Mouse (Mus musculus) hindbrain, embryonic 10.5 days (tissue): ENCODE data around the gene Cep164. TPM values are rescaled to one million over a fixed set of nuclear protein-coding genes. Genes with fewer than 3 reads are reported as not detected.

Experiments used
- DNase-seq: peaks from one replicate; pipeline ENCODE4 v3.0.0-alpha.2; 2017; ENCODE audit warnings: low spot score
- H3K27ac ChIP-seq: fragments of 300-500 bp; sonication (generic); 2 replicates; pipeline ENCODE4 v1.5.1; 2016; ENCODE audit warnings: mild to moderate bottlenecking, moderate library complexity
- H3K27me3 ChIP-seq: fragments of 300-500 bp; sonication (generic); 2 replicates; pipeline ENCODE4 v1.6.1; 2016; ENCODE audit warnings: mild to moderate bottlenecking; ENCODE audit not compliant: poor library complexity, insufficient read depth, severe bottlenecking
- H3K36me3 ChIP-seq: fragments of 300-500 bp; sonication (generic); 2 replicates; pipeline ENCODE4 v1.6.1; 2016; ENCODE audit warnings: mild to moderate bottlenecking, moderate library complexity
- H3K4me1 ChIP-seq: fragments of 300-500 bp; sonication (generic); replicated peaks from 2 replicates; pipeline ENCODE4 v1.6.1; 2016; ENCODE audit warnings: mild to moderate bottlenecking
- H3K4me3 ChIP-seq: fragments of 300-500 bp; sonication (generic); 2 replicates; pipeline ENCODE4 v1.5.1; 2016; ENCODE audit warnings: mild to moderate bottlenecking, moderate library complexity
- H3K9me3 ChIP-seq: fragments of 300-500 bp; sonication (generic); 2 replicates; pipeline ENCODE4 v1.6.1; 2016; ENCODE audit warnings: mild to moderate bottlenecking, moderate library complexity
- WGBS: fragments of 180-500 bp; shearing (Covaris S2); methylation state at CpG from one replicate; pipeline ENCODE4 v1.1.7; 2016; 5-methylcytosine and 5-hydroxymethylcytosine counted together
- polyA plus RNA-seq: library from polyadenylated mRNA; unstranded; fragments of >200 nt; fragmentation: Nextera tagmentation; extraction: Ambion mirVana; gene quantifications from 2 replicates; pipeline ENCODE4 v1.2.1, GENCODE M21; 2016

The Cep164 gene
- 16.0 and 20.9 TPM in 2 replicates for polyA plus RNA-seq

- H3K36me3 ChIP-seq, result peaks cover 5% of the 10 kb centered on the region
- peaks cover 20% of the 10 kb centered on the region for H3K4me1 ChIP-seq
- H3K27ac ChIP-seq, result peak within 1 kb of the TSS; percentile 88
- DNase-seq, result peak; percentile 90
- no peaks in the 10 kb centered on the region for H3K27me3 ChIP-seq
- H3K4me3 ChIP-seq, result peak within 1 kb of the TSS; percentile 75
- H3K9me3 ChIP-seq, result 0 out of 2 replicates have a peak, but pooled peaks cover 4% of the 10 kb centered on the region
- WGBS, result under 1% methylated on average over 31 of the region's 31 CpGs
Observed at GRCm38 (mm10) chr9:45828291-45828963, at the start of gene Cep164. Gene Cep164, minus strand, starts transcription at chr9:45828691.

- no peaks in the 10 kb centered on the region for H3K4me1 ChIP-seq
- H3K27ac ChIP-seq, result no peak overlapping the region
- WGBS, result 90% methylated on average over 2 of the region's 2 CpGs
- no peaks in the 10 kb centered on the region for H3K9me3 ChIP-seq
- H3K27me3 ChIP-seq, result no peaks in the 10 kb centered on the region
- DNase-seq, result no peak
- H3K4me3 ChIP-seq, result no peak overlapping the region
- H3K36me3 ChIP-seq, result peaks cover 85% of the 10 kb centered on the region
Observed at GRCm38 (mm10) chr9:45877928-45878327, 49.4 kb upstream of the Cep164 start.

GRCm38 (mm10) chr9:45870265-45870664, 41.8 kb upstream of the Cep164 start:
- Histone ChIP-seq H3K27ac (no peak overlapping the region), H3K4me3 (no peak overlapping the region), H3K36me3 (peaks cover 97% of the 10 kb centered on the region), H3K4me1 (no peaks in the 10 kb centered on the region), H3K9me3 (no peaks in the 10 kb centered on the region), H3K27me3 (no peaks in the 10 kb centered on the region)
- WGBS, result 93% methylated on average over 3 of the region's 3 CpGs
- DNase-seq, result no peak

GRCm38 (mm10) chr9:45869181-45869580, 40.7 kb upstream of the Cep164 start:
- peaks cover 97% of the 10 kb centered on the region for H3K36me3 ChIP-seq

GRCm38 (mm10) chr9:45861813-45862212, 33.3 kb upstream of the Cep164 start:
- no peak for DNase-seq
- no peaks in the 10 kb centered on the region for H3K9me3 ChIP-seq

More at GRCm38 (mm10) chr9:45869181-45869580, 40.7 kb upstream of the Cep164 start:
- Histone ChIP-seq H3K27ac (no peak overlapping the region), H3K27me3 (no peaks in the 10 kb centered on the region), H3K4me1 (no peaks in the 10 kb centered on the region), H3K9me3 (no peaks in the 10 kb centered on the region), H3K4me3 (no peak overlapping the region)
- no peak for DNase-seq
- 96% methylated on average over 3 of the region's 3 CpGs for WGBS

GRCm38 (mm10) chr9:45859364-45859763, 30.9 kb upstream of the Cep164 start:
- H3K36me3 ChIP-seq, result peaks cover 97% of the 10 kb centered on the region
- H3K4me1 ChIP-seq, result no peaks in the 10 kb centered on the region
- H3K9me3 ChIP-seq, result no peaks in the 10 kb centered on the region
- no peak overlapping the region for H3K27ac ChIP-seq
- DNase-seq, result no peak
- H3K27me3 ChIP-seq, result no peaks in the 10 kb centered on the region
- no peak overlapping the region for H3K4me3 ChIP-seq
- WGBS, result 94% methylated on average over 10 of the region's 10 CpGs

More at GRCm38 (mm10) chr9:45861813-45862212, 33.3 kb upstream of the Cep164 start:
- H3K27me3 ChIP-seq, result no peaks in the 10 kb centered on the region
- peaks cover 98% of the 10 kb centered on the region for H3K36me3 ChIP-seq
- H3K4me1 ChIP-seq, result no peaks in the 10 kb centered on the region
- 95% methylated on average over 7 of the region's 7 CpGs for WGBS
- no peak overlapping the region for H3K27ac ChIP-seq
- no peak overlapping the region for H3K4me3 ChIP-seq

GRCm38 (mm10) chr9:45854136-45854535, 25.6 kb upstream of the Cep164 start:
- no peak overlapping the region for H3K27ac ChIP-seq
- DNase-seq, result no peak

GRCm38 (mm10) chr9:45853695-45854094, 25.2 kb upstream of the Cep164 start:
- no peak for DNase-seq
- Histone ChIP-seq H3K9me3 (no peaks in the 10 kb centered on the region), H3K27ac (no peak overlapping the region), H3K4me3 (no peak overlapping the region), H3K36me3 (peaks cover 61% of the 10 kb centered on the region), H3K4me1 (0 out of 2 replicates have a peak, but pooled peaks cover 9% of the 10 kb centered on the region), H3K27me3 (no peaks in the 10 kb centered on the region)
- WGBS, result 95% methylated on average over 2 of the region's 2 CpGs

More at GRCm38 (mm10) chr9:45854136-45854535, 25.6 kb upstream of the Cep164 start:
- no peak overlapping the region for H3K4me3 ChIP-seq
- 71% methylated on average over 1 of the region's 1 CpGs for WGBS
- H3K27me3 ChIP-seq, result no peaks in the 10 kb centered on the region
- H3K4me1 ChIP-seq, result 0 out of 2 replicates have a peak, but pooled peaks cover 9% of the 10 kb centered on the region
- H3K36me3 ChIP-seq, result peaks cover 66% of the 10 kb centered on the region
- H3K9me3 ChIP-seq, result no peaks in the 10 kb centered on the region

GRCm38 (mm10) chr9:45851776-45852175, 23.3 kb upstream of the Cep164 start:
- H3K27me3 ChIP-seq, result no peaks in the 10 kb centered on the region
- no peaks in the 10 kb centered on the region for H3K9me3 ChIP-seq
- H3K4me3 ChIP-seq, result no peak overlapping the region
- H3K4me1 ChIP-seq, result 0 out of 2 replicates have a peak, but pooled peaks cover 9% of the 10 kb centered on the region
- no peak for DNase-seq
- no peak overlapping the region for H3K27ac ChIP-seq
- 90% methylated on average over 2 of the region's 2 CpGs for WGBS
- peaks cover 42% of the 10 kb centered on the region for H3K36me3 ChIP-seq

GRCm38 (mm10) chr9:45851330-45851729, 22.8 kb upstream of the Cep164 start:
- no peak overlapping the region for H3K4me3 ChIP-seq
- H3K9me3 ChIP-seq, result no peaks in the 10 kb centered on the region
- 0 out of 2 replicates have a peak, but pooled peaks cover 9% of the 10 kb centered on the region for H3K4me1 ChIP-seq
- DNase-seq, result no peak
- 79% methylated on average over 5 of the region's 5 CpGs for WGBS
- H3K27ac ChIP-seq, result no peak overlapping the region
- no peaks in the 10 kb centered on the region for H3K27me3 ChIP-seq
- peaks cover 38% of the 10 kb centered on the region for H3K36me3 ChIP-seq

GRCm38 (mm10) chr9:45850528-45851155, 22.2 kb upstream of the Cep164 start:
- H3K27ac ChIP-seq, result no peak overlapping the region
- WGBS, result 89% methylated on average over 8 of the region's 8 CpGs
- no peak for DNase-seq

GRCm38 (mm10) chr9:45849528-45850408, 21.3 kb upstream of the Cep164 start:
- Histone ChIP-seq H3K4me1 (0 out of 2 replicates have a peak, but pooled peaks cover 13% of the 10 kb centered on the region), H3K36me3 (peaks cover 27% of the 10 kb centered on the region), H3K4me3 (no peak overlapping the region), H3K9me3 (no peaks in the 10 kb centered on the region), H3K27ac (0 out of 2 replicates have a peak overlapping the region, but pooled peaks have one; percentile 13), H3K27me3 (no peaks in the 10 kb centered on the region)
- DNase-seq, result no peak
- WGBS, result 74% methylated on average over 9 of the region's 9 CpGs

More at GRCm38 (mm10) chr9:45850528-45851155, 22.2 kb upstream of the Cep164 start:
- no peaks in the 10 kb centered on the region for H3K9me3 ChIP-seq
- no peaks in the 10 kb centered on the region for H3K27me3 ChIP-seq
- no peak overlapping the region for H3K4me3 ChIP-seq
- H3K4me1 ChIP-seq, result 0 out of 2 replicates have a peak, but pooled peaks cover 9% of the 10 kb centered on the region
- peaks cover 31% of the 10 kb centered on the region for H3K36me3 ChIP-seq
